Mouse (Mus musculus): ENCODE results near the gene Mei1.
A peak's percentile ranks its signal among the peaks of the same experiment; 100 is the strongest.

The Mei1 gene

DNA sequence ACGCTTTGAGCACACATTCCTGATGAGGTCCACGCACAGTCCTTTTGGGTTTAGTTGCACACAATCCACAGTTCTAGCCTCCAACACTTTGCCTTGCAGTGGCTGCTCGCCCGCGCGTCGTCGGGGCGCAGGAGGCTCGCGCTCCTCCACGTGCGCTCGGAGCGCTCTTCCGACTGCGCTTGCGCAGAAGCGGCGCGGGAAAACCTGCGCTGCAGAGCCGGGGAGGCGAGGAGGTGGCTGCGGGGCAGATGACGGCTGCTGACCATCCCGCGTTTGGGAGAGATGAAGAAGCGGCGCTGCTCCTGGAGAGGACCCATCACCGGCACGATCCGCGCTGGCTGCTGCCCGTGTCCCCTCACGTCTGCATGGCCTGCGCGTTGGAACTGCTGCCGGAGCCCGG is at the start of gene Mei1:
TSS of gene Mei1 (plus strand) at position 99 of the 400 bp plus-strand sequence.
- peak; percentile 26 for DNase-seq (ENCODE audit: low read depth, low spot score)

GRCm38 (mm10) chr15:82022535-82023088 is 47.2 kb upstream of the Mei1 start:
- no peak for DNase-seq (ENCODE audit: low read depth, low spot score)

DNA sequence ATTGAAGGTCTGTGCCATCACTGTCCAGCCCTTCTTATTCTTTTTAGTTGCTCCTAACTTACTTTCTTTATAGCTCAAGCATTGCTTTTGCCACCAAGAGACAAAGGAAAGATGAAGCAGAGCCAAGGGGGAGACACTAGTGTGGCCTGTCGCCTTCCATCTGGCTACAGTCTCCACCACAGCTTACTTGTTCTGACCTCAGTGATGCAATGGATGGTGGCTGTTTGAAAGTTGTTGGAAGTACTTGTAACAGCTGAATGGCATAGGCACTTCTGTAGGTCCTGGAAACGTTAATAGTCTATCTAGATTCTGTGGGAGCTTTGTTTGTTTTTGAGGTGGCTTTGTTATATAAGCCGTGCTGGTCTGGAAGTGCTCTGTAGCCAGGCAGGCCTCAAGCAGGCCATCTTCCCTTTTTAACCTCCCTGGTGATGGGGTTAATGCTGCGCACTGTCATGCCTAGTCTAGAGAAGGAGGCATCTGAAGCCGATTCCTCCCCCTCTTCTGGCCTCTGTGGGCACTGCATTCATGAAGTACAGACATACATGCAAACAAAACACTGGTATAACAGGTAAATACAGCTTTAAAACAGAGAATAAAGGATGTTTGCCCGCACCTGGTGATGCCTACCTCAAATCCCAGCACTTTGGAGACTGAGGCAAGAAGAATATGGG is 45.7 kb upstream of the Mei1 start:
- no peak for DNase-seq (ENCODE audit: low read depth, low spot score)

GRCm38 (mm10) chr15:82027276-82027675 is 42.5 kb upstream of the Mei1 start:
- DNase-seq (ENCODE audit: low read depth, low spot score) = no peak

DNA sequence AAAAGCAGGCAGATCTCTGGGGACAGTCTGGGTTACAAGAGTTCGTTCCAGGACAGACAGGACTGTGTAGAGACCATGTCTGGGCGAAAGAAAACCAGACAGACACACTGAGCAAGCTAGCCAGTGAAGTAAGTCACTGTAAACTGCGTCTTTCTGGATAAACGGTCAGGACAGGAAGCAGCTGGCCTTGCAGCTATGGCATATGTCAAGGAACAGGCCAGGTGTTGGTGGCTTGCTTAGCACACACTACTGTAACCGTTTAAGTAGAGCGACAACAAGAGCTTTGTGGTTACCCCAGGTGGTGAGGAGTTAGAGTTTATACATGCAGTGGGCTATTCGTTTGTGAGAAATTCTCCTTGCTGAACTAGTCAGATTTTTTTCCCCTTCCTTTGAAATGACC is 42.1 kb upstream of the Mei1 start:
- DNase-seq (ENCODE audit: low read depth, low spot score) = no peak

DNA sequence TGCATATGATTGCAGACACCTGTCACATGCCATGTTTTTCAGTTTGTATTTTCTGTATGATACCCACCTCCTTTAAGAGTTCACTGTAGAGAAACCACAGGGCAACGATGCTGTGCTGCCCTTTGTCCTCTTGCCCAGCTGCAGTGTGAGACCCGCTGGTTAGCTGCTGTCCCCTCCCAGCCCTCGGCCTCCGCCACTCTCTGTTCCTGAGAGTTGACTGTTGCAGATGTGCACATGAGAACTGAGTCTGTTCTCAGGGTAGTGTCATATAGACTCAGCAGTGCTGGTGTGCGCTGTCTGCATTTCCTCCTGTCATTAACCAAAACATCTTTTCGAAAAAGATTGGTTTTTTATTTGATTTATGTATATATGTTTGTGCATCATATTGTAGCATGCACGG is 37.4 kb upstream of the Mei1 start:
- no peak for DNase-seq (ENCODE audit: low read depth, low spot score)

DNA sequence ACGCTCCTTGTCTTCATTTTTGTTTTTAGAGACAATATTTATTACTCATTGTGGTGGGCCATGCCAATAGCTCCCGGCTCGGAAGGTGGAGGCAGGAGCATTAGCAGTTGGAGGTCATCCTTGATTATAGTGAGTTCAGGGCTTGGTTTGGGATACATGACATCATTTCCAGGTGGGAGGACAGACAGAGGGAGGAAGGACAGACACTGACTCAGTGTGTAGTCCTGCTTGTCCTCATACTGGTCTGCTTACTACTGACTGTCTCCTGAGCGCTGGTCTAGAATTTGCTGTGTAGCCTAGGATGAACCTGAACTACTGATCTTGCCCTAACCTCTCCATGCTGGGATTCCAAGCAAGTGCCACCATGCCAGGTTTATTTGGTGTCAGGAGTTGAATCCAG is 36.0 kb upstream of the Mei1 start, which contains the start of gene Desi1:
TSS of gene Desi1 (minus strand) at position 101 of the 400 bp plus-strand sequence.
- no peak for DNase-seq (ENCODE audit: low read depth, low spot score)

DNA sequence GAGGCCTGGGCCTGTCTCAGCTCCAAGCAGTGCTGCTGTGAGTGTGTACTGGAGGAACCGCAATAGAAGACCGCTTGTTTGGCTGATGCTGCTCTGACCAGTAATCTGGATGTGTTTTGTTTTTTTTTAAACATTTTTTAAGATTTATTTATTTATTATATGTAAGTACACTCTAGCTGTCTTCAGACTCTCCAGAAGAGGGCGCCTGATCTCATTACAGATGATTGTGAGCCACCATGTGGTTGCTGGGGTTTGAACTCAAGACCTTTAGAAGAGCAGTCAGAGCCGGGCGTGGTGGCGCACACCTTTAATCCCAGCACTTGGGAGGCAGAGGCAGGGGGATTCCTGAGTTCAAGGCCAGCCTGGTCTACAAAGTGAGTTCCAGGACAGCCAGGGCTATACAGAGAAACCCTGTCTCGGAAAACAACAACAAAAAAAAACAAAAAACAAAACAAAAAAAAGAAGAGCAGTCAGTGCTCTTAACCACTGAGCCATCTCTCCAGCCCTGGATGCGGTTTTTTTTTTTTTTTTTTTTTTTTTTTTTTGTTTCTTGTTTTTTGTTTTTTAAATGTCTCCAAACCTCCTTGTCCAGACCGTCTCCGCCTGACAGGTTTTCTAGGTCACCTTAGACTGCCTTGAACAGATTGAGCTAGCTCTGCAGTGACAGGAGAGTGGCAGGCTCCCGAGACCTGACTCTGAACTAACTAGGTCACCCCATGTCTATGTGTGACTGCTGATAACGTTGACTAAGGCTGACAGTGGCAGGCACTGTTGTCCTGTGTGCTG is 33.7 kb upstream of the Mei1 start:
- peak; percentile 68 for DNase-seq (ENCODE audit: low read depth, low spot score)

DNA sequence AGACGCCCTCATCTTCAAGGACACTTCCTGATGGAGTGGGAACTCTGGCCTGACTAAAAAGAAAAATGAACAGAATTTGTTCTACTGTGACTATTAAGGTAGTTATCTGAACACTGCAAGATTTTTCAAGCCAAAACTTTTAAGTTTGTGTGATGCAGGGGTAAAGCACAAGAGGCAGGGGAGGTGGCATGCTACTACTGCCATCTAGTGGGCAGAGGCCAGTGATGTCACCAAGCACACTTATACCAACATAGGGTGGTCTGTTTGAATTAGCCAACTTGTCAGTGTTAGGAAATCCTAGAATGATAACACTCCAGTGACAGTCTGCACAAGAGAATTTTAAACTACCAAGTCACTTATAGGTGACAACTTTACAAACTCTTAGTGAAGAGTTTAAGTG is 29.1 kb upstream of the Mei1 start:
- DNase-seq (ENCODE audit: low read depth, low spot score) = peak; percentile 70

DNA sequence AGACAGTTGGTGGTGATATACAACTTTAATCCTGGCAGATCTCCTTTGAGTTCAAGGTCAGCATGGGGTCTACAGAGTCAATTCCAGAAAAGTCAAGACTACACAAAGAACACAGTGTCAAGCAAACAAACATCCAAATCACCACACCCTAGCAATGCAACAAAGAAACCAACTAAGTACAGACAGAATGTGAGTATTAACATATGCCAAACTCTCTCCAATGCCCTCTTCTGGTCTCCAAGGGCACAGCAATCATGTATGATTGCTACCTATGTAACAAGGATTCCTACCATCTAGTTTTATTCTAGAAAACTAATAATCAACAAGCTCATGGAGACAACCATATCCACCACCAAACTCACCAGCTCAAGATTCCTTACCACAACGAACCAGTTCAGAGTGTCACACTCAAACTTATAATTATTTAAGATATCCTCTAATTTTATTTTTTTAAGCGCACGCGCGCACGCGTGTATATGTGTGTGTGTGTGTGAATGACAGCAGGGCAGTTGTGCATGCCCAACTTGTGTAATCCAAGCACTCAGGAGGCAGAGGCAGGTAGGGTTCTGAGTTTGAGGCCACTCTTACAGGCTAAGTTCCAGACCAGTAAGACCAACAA is 25.5 kb upstream of the Mei1 start:
- DNase-seq (ENCODE audit: low read depth, low spot score) = peak; percentile 51

GRCm38 (mm10) chr15:82046246-82046891 is 23.4 kb upstream of the Mei1 start:
- DNase-seq (ENCODE audit: low read depth, low spot score) = peak; percentile 14

GRCm38 (mm10) chr15:82047080-82047883 is 22.5 kb upstream of the Mei1 start, which contains the start of gene Snu13:
Gene Snu13 (minus strand): TSS chr15:82047598.
- peak; percentile 93 for DNase-seq (ENCODE audit: low read depth, low spot score)

DNA sequence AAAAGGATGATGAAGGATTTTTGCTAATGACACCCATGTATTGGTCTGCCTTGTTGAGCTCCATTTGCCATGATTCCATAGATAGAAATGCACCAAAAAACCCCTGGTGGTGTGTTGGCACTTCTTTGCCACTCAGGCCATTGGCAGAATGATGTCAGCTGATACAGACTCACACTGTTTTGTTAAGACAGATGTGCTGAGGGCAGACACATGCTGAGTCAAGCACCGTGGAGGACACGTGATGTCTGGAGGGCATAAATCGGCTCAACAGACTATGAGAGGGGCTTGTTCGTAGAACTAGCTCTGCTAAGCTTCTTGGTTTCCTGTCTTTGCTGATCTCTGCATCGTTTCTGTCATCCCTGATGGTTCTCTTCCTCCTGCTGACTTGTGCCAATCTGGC is 17.3 kb upstream of the Mei1 start:
- DNase-seq (ENCODE audit: low read depth, low spot score) = no peak

- no peak for DNase-seq (ENCODE audit: low read depth, low spot score)
These were observed 11.0 kb upstream of the Mei1 start, which contains the start of gene 4930407I10Rik for GRCm38 (mm10) chr15:82058719-82059201. Gene 4930407I10Rik (plus strand): TSS chr15:82059151.

DNA sequence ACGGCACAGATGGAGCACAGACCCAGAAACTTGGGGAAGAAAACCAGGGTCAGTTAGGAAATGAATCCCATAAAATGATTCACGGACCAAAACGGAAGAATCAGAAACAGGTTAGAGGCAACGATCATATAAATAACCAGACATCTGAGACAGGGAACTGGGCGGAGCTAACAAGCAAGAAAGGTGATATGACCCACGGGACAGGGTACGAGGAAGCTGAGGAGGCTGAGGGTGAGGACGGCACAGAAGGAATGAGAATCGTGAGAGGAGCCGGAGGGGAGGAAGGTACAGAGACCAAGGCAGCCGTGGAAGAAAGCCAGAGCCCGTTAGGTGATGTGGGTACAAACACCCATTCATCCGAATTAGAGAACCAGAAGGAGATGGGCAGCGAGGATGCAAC is 5.9 kb upstream of the Mei1 start:
- DNase-seq (ENCODE audit: low read depth, low spot score) = no peak

DNA sequence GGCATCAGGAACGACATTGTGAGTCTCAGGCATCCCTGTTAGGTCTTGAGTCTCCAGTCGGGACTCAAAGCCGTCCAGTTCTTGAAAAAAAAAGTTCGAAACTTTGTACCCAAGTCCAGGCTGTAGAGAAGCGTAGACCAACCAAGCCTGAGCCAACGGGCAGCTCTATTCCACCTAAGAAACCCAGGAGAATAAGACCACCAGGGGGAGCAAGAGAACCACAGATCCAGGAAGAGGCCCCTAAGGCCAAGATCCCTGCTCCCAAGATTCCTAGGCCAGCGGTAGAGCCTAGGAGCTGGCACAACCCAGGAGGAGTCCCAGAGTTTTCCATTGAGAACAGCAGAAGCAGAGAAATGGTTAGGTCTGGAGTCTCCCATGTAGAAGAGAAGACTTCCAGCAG is 4.3 kb upstream of the Mei1 start:
- DNase-seq (ENCODE audit: low read depth, low spot score) = peak; percentile 92

DNA sequence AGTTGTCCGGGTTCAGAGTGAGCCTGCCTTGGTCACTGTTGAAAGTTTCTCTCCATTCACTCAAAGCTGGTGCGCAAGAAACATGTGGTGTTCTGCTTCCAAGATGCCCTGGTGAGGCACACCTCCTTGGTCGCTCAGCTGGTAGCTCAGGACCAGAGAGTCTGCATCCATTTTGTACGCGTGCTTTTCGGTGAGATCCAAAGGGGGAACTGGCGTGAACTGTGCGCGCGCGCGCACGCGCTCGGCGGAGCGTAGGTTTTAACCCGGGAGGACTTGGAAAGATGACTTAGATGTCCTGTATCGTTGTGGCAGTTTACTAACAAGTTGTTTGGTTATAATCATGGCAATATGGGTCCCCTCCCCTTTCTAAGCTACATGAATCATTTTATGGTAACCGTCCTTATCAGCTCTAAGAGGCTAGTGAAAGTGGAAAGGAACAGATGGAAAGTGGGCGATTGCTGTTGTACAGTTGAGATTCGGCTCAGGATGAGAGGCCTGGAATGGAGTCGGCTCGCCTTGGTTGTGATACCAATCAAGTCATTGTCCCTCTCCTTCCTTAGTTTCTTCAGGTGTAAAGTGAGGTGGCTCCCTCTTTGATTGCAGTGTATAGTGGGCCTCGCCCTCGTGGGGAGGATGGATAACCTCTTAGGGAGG is 2.1 kb downstream of the Mei1 start:
- DNase-seq (ENCODE audit: low read depth, low spot score) = peak; percentile 76

- no peak for DNase-seq (ENCODE audit: low read depth, low spot score)
These were observed 3.7 kb downstream of the Mei1 start for GRCm38 (mm10) chr15:82073490-82073889.

GRCm38 (mm10) chr15:82079883-82080282 is 10.1 kb downstream of the Mei1 start:
- DNase-seq (ENCODE audit: low read depth, low spot score) = no peak

GRCm38 (mm10) chr15:82081161-82081560 is 11.4 kb downstream of the Mei1 start:
- DNase-seq (ENCODE audit: low read depth, low spot score) = peak; percentile 95

All from brain, adult 2 months (tissue).